Mouse (Mus musculus) neural tube, embryonic 15.5 days (tissue): Measurements from ENCODE around the gene Mrvi1. TPM values are rescaled to one million over a fixed set of nuclear protein-coding genes. Genes with fewer than 3 reads are reported as not detected.
A peak's percentile ranks its signal among the peaks of the same experiment; 100 is the strongest.

Experiments
- ATAC-seq: fragments of 200-750 bp; cut with Nextera tagmentation; 2 replicates; pipeline ENCODE4 v1.8.0; 2017; ENCODE audit warnings: mild to moderate bottlenecking, moderate TSS enrichment, moderate library complexity; ENCODE audit not compliant: low FRiP score
- H3K27ac ChIP-seq: fragments of 300-500 bp; sonication (generic); replicated peaks from 2 replicates; pipeline ENCODE4 v1.5.1; 2015; ENCODE audit warnings: mild to moderate bottlenecking, inconsistent platforms
- H3K27me3 ChIP-seq: fragments of 300-500 bp; sonication (generic); replicated peaks from 2 replicates; pipeline ENCODE4 v1.6.1; 2015; ENCODE audit warnings: inconsistent platforms
- H3K36me3 ChIP-seq: fragments of 300-500 bp; sonication (generic); 2 replicates; pipeline ENCODE4 v1.6.1; 2015; ENCODE audit warnings: inconsistent platforms
- H3K4me1 ChIP-seq: fragments of 300-500 bp; sonication (generic); 2 replicates; pipeline ENCODE4 v1.6.1; 2015; ENCODE audit warnings: inconsistent platforms
- H3K4me2 ChIP-seq: fragments of 300-500 bp; sonication (generic); 2 replicates; pipeline ENCODE4 v1.6.1; 2015; ENCODE audit warnings: inconsistent platforms, mild to moderate bottlenecking, moderate library complexity
- H3K4me3 ChIP-seq: fragments of 300-500 bp; sonication (generic); replicated peaks from 2 replicates; pipeline ENCODE4 v1.5.1; 2015; ENCODE audit warnings: mild to moderate bottlenecking, inconsistent platforms
- H3K9ac ChIP-seq: fragments of 300-500 bp; sonication (generic); replicated peaks from 2 replicates; pipeline ENCODE4 v1.6.1; 2015; ENCODE audit warnings: mild to moderate bottlenecking, inconsistent platforms
- H3K9me3 ChIP-seq: fragments of 300-500 bp; sonication (generic); replicated peaks from 2 replicates; pipeline ENCODE4 v1.6.1; 2016; ENCODE audit warnings: inconsistent platforms
- WGBS: fragments of 180-500 bp; shearing (Covaris S2); methylation state at CpG from one replicate; pipeline ENCODE4 v1.1.7; 2015; ENCODE audit warnings: mixed read lengths; 5-methylcytosine and 5-hydroxymethylcytosine counted together
- polyA plus RNA-seq: library from polyadenylated mRNA; unstranded; fragments of >200 nt; fragmentation: Nextera tagmentation; extraction: Ambion mirVana; gene quantifications from 2 replicates; pipeline ENCODE4 v1.2.1, GENCODE M21; 2015

The Mrvi1 gene
- polyA plus RNA-seq, 1 experiment from 2014 or later: 1.4 TPM

- peaks cover 12% of the 10 kb centered on the region; the same call in 1 of the 2 replicates for H3K4me1 ChIP-seq
- H3K27me3 ChIP-seq: no peaks in the 10 kb centered on the region
- no peaks in the 10 kb centered on the region for H3K36me3 ChIP-seq
- no peak within 1 kb of the TSS for H3K4me2 ChIP-seq
- no peak within 1 kb of the TSS for H3K27ac ChIP-seq
- no peak within 1 kb of the TSS for H3K4me3 ChIP-seq
- H3K9ac ChIP-seq: no peak within 1 kb of the TSS
- WGBS: 56% methylated on average over 12 of the region's 12 CpGs
- H3K9me3 ChIP-seq: no peaks in the 10 kb centered on the region
- ATAC-seq: no peak
Measured at GRCm38 (mm10) chr7:110862751-110863289, 119.4 kb downstream of the Mrvi1 start, which contains the start of gene Lyve1. Gene Lyve1, minus strand, starts transcription at chr7:110863239.

GRCm38 (mm10) chr7:110860129-110860528 is 122.1 kb downstream of the Mrvi1 start:
- H3K4me2 ChIP-seq: no peak overlapping the region
- H3K27ac ChIP-seq: no peak overlapping the region
- peaks cover 11% of the 10 kb centered on the region; the same call in 1 of the 2 replicates for H3K4me1 ChIP-seq
- no peak overlapping the region for H3K4me3 ChIP-seq
- no peaks in the 10 kb centered on the region for H3K9me3 ChIP-seq
- no peaks in the 10 kb centered on the region for H3K36me3 ChIP-seq
- no peaks in the 10 kb centered on the region for H3K27me3 ChIP-seq
- H3K9ac ChIP-seq: no peak overlapping the region
- 78% methylated on average over 5 of the region's 5 CpGs for WGBS
- no peak for ATAC-seq

- no peak for ATAC-seq
- 70% methylated on average over 1 of the region's 1 CpGs for WGBS
Measured at GRCm38 (mm10) chr7:110855604-110856003, 126.7 kb downstream of the Mrvi1 start.

DNA sequence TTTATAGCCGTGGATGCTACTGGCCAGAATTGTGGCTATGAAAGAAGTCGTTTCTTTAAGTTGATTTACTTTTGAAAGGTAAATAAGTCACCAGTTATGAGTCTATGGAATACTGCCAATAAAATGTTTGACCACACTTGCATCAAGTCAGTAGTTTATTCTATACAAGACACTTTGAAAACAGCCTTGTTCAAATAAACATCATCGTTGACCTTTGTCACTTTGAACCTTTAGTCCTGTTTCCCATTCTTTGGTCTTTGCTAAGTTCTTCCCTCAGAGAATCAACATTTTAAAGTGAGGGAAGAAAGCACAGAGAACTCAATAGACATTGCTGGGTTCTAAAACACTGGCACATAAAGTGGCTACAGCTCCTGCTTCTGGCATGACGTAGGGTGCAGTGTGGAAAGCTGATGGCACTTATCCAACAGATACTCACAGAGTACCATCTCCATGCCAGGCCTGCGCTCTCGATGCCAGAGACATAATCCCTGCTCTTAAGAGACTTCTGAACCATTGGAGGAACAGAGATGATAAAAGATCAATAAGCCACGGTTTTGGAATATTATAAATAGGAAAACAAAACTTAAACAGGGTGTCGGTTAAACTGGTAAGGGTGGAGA is 127.2 kb downstream of the Mrvi1 start:
- no peak for ATAC-seq
- no peaks in the 10 kb centered on the region for H3K36me3 ChIP-seq
- no peaks in the 10 kb centered on the region for H3K27me3 ChIP-seq
- H3K4me1 ChIP-seq: peaks cover 6% of the 10 kb centered on the region
- 71% methylated on average over 8 of the region's 8 CpGs for WGBS
- H3K4me3 ChIP-seq: no peak overlapping the region
- H3K4me2 ChIP-seq: no peak overlapping the region
- no peaks in the 10 kb centered on the region for H3K9me3 ChIP-seq
- no peak overlapping the region for H3K27ac ChIP-seq
- no peak overlapping the region for H3K9ac ChIP-seq

More at GRCm38 (mm10) chr7:110855604-110856003, 126.7 kb downstream of the Mrvi1 start:
- H3K27me3 ChIP-seq: no peaks in the 10 kb centered on the region
- H3K4me1 ChIP-seq: peaks cover 6% of the 10 kb centered on the region
- H3K27ac ChIP-seq: no peak overlapping the region
- H3K4me3 ChIP-seq: no peak overlapping the region
- no peaks in the 10 kb centered on the region for H3K36me3 ChIP-seq
- H3K4me2 ChIP-seq: no peak overlapping the region
- H3K9ac ChIP-seq: no peak overlapping the region
- H3K9me3 ChIP-seq: no peaks in the 10 kb centered on the region

DNA sequence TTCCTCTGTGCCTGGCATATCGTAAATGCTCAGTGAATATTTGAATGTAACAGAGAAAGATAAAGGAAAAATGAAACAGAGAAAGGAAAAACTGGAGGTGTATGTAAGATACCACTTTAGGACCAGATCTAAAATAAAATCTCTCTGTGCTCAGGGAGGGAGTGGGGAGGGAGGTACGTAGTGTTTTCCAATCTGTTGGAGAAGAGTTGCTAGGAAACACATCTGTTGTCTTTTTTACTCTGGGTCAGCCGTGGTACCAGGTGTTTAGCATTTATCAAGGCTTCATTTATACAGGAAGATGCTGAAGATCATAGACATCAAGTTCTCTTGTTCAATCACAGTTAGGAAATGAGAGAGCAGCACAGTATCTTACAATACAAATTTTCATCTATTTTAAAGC is 127.7 kb downstream of the Mrvi1 start:
- Histone ChIP-seq H3K9me3 (no peaks in the 10 kb centered on the region), H3K4me2 (no peak overlapping the region), H3K4me3 (no peak overlapping the region), H3K36me3 (no peaks in the 10 kb centered on the region), H3K27ac (0 out of 2 replicates have a peak overlapping the region, but pooled peaks have one; percentile 18), H3K27me3 (no peaks in the 10 kb centered on the region), H3K9ac (no peak overlapping the region), H3K4me1 (peaks cover 6% of the 10 kb centered on the region)
- ATAC-seq: no peak
- 61% methylated on average over 3 of the region's 3 CpGs for WGBS

DNA sequence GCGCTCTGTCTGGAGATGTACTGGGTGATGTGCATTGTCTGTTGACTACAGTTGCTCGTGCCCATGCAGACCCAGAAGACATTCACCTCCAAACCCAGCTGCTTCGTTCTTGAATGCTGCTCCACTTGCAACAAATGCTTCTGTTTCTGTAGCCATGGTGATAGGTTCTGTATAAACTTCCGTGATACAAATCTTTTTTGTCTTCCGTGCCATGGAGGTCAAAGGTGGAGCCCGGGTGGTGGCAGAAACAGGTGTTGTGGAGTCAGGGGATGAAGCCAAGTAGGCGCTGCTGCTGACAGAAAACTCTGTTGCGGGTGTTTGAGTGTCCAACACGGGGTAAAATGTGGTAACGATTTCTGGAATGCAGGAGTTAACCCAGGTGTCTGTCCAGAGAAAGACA is 128.7 kb downstream of the Mrvi1 start:
- Histone ChIP-seq H3K27me3 (no peaks in the 10 kb centered on the region), H3K27ac (no peak overlapping the region), H3K4me1 (peaks cover 6% of the 10 kb centered on the region), H3K4me2 (no peak overlapping the region), H3K9ac (no peak overlapping the region), H3K4me3 (no peak overlapping the region), H3K36me3 (no peaks in the 10 kb centered on the region), H3K9me3 (no peaks in the 10 kb centered on the region)
- WGBS: 69% methylated on average over 10 of the region's 10 CpGs
- ATAC-seq: no peak

GRCm38 (mm10) chr7:110851541-110852203 is 130.6 kb downstream of the Mrvi1 start:
- ATAC-seq: no peak
- Histone ChIP-seq H3K4me1 (peaks cover 6% of the 10 kb centered on the region), H3K36me3 (no peaks in the 10 kb centered on the region), H3K9me3 (no peaks in the 10 kb centered on the region), H3K4me3 (no peak overlapping the region), H3K4me2 (no peak overlapping the region), H3K9ac (no peak overlapping the region), H3K27ac (no peak overlapping the region), H3K27me3 (no peaks in the 10 kb centered on the region)
- WGBS: 77% methylated on average over 7 of the region's 7 CpGs

- WGBS: 88% methylated on average over 1 of the region's 1 CpGs
- ATAC-seq: no peak
- H3K9ac ChIP-seq: no peak overlapping the region
- peaks cover 3% of the 10 kb centered on the region for H3K4me1 ChIP-seq
- no peak overlapping the region for H3K4me2 ChIP-seq
- no peaks in the 10 kb centered on the region for H3K27me3 ChIP-seq
- H3K27ac ChIP-seq: no peak overlapping the region
- no peaks in the 10 kb centered on the region for H3K9me3 ChIP-seq
- H3K4me3 ChIP-seq: no peak overlapping the region
- H3K36me3 ChIP-seq: no peaks in the 10 kb centered on the region
Measured at GRCm38 (mm10) chr7:110848371-110848770, 133.9 kb downstream of the Mrvi1 start.

- no peak overlapping the region for H3K4me3 ChIP-seq
- no peak for ATAC-seq
- no peaks in the 10 kb centered on the region for H3K36me3 ChIP-seq
- H3K27ac ChIP-seq: no peak overlapping the region
- H3K27me3 ChIP-seq: no peaks in the 10 kb centered on the region
- no peak overlapping the region for H3K9ac ChIP-seq
- 93% methylated on average over 2 of the region's 2 CpGs for WGBS
- H3K4me2 ChIP-seq: no peak overlapping the region
- peaks cover 8% of the 10 kb centered on the region for H3K4me1 ChIP-seq
- H3K9me3 ChIP-seq: no peaks in the 10 kb centered on the region
Measured at GRCm38 (mm10) chr7:110847321-110847720, 134.9 kb downstream of the Mrvi1 start.

GRCm38 (mm10) chr7:110843916-110844874 is 138.1 kb downstream of the Mrvi1 start, which contains the start of gene Rnf141:
Gene Rnf141, minus strand, starts transcription at chr7:110844457.
- WGBS: under 1% methylated on average over 42 of the region's 42 CpGs
- Histone ChIP-seq H3K4me2 (peak within 1 kb of the TSS; percentile 76), H3K27ac (peak within 1 kb of the TSS; percentile 84), H3K4me1 (peaks cover 8% of the 10 kb centered on the region), H3K27me3 (no peaks in the 10 kb centered on the region), H3K9me3 (no peaks in the 10 kb centered on the region), H3K36me3 (no peaks in the 10 kb centered on the region), H3K9ac (peak within 1 kb of the TSS; percentile 68), H3K4me3 (peak within 1 kb of the TSS; percentile 78)
- peak; percentile 94 for ATAC-seq

- Histone ChIP-seq H3K4me2 (no peak overlapping the region), H3K4me3 (no peak overlapping the region), H3K9ac (no peak overlapping the region), H3K27me3 (no peaks in the 10 kb centered on the region), H3K9me3 (no peaks in the 10 kb centered on the region), H3K4me1 (peaks cover 8% of the 10 kb centered on the region), H3K36me3 (no peaks in the 10 kb centered on the region), H3K27ac (no peak overlapping the region)
- ATAC-seq: no peak
- 86% methylated on average over 4 of the region's 4 CpGs for WGBS
Measured at GRCm38 (mm10) chr7:110840332-110840731, 141.9 kb downstream of the Mrvi1 start.
